Mouse (Mus musculus): Measurements from ENCODE around the gene Spag16.

Gene Spag16

DNA sequence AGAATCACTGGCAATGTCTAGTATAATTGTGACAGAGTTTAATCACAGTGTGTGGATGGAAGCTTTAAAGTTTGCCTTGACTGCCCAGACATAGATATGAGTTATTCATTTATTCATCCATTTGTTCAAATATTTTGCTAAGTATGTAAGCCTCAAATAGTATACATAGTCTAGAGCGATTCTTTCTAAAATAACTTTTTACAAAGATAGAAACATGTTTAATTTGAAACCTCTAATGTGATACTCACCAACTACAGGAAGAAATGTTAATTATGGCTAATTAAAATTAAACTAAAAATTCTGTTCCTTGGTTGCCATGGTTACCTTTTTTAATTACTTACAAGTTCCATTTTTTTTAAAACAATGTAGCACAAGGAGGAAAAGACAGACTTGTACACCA, 653.1 kb downstream of the Spag16 start:
- DNase-seq (ENCODE audit: low spot score) = no peak

DNA sequence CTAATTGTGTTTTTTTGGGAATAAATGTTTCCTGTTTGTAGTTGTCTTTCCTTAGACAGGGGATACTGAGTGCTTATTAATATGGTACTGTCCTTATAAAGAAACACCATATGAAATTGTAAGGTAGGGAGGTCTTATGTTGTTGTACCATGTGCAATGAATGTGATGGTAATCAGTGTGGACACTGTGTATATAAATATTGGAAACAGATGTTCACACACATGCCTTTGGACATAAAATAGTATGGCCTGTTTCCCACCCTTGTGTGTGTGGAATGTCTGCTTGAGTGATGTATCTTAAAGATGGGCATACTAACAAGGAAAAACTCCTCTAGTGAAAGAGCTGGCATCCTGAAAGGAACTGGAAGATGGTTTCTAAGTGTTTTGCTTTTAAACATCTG, 692.1 kb downstream of the Spag16 start:
- DNase-seq (ENCODE audit: low spot score) = no peak

DNA sequence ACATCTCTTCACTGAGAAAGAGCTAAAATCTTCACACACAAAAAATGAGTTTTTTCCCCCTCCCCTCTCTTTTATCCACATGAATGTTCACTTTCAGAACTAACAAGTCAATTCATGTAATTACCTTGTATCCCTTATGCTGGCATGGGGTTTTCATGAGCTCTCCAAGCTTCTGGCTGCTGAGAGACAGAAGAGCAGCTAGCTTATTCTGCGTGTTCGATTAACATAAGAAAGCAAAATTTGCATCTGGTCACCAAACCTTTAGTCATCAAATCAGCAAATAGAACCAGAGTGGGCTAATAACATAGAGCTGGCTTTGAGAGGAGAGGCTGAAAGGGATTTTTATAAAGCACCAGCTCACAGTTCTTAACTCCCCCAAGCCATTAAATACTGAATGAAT, 700.4 kb downstream of the Spag16 start:
- no peak for DNase-seq (ENCODE audit: low spot score)

DNA sequence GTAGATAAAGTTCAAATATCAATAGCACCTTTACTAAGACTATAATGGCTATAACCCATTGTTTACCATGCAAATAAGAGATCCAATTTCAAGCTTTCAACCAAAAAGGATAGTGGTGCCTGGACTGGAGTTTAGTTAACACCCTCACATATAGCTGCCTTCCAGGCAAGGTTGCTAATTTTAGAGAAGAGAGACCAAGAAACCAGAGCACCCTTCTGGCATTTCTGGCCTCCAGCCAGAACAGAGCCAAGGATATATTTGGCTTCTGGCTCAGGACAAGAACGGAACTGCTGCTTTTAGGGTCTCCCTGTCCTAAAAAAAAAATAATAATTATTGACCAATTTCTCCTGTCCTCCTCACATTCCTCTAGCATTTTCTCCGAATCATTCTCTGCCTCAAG, 703.0 kb downstream of the Spag16 start:
- DNase-seq (ENCODE audit: low spot score) = no peak

DNA sequence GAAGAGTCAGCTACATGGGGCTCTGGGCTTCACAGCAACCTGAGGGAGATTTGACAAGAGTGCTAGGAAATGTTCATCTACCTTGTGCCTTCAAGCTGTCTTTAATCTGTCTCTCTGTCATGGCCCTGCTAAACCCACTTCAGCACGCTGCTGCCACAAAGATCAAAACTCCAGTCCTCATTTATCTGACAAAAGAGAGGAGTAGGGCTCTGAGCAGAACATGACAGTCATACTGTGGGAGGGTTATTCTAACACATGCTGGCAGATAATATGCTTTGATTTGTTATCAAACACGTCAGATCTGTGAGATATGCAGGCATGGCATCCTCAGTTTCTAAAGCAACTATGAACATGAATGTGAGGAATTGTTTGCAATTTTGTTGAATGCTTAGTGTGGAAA, 725.1 kb downstream of the Spag16 start:
- no peak for DNase-seq (ENCODE audit: low spot score)

DNA sequence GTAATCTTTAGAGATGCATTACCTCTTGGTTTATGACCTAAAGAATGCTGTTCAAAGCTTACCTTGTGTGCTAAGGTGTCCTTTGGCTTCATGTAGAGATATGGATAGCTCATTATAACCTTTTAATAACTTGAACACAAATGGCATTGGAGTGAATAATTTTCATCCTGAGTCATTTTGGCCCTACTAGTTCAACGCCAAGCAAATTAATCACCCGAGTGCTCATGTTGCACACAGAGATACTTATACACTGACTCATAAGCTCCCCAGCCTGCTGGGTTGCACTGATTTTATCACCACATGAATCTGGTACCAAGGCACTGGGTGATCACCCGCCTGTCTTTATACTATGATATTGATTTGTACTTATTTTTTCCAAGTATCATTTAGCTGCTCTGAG, 795.0 kb downstream of the Spag16 start:
- DNase-seq (ENCODE audit: low spot score) = no peak

DNA sequence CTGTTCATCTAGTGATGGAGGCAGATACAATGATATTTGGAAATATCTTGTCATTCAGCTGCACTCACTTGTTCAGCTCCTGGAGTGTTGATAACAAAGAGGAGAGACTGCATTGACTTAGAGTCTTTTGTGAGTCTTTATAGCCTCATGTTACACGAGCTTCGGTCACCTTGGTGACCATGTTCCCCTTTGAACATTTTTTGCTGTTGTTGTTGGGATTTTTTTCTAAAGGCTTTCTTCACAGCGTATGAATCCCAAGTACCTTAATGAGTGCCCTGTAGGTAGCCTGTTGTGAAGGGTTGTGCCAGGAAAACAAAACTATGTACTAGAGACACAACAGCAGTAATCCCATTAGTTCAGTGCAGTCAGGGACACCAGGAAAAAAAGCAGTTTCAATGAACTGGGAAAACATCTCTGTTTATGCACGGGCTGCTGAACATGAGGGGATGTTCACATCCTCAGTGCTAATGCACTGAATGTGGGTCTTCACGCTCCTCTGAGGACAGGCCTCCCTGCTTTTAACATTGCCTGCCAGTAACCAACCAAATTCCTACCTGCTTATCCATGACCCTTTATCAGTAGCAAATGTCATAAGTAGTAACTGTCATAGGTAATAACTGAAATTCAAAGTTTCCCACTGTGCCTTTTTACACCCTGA, 798.2 kb downstream of the Spag16 start:
- DNase-seq (ENCODE audit: low spot score) = no peak

DNA sequence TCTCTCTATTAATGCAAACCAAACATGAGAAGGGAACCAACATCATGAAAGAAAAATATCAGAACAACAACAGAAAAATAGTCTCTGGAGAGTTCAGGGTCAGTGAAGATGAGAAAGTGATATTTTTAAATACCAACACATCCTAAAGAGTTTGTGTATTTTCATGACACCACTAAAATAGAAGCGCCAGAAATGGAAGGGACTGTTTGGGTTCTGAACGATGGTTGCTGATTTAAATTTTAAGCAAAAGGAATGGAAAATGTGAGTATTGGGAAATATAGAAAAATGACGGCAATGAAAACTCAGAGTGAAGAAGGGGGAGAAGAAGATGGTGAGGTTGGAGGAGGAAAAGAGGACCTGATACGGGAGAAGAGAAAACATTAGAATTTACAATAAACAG, 825.9 kb downstream of the Spag16 start:
- DNase-seq (ENCODE audit: low spot score) = no peak

DNA sequence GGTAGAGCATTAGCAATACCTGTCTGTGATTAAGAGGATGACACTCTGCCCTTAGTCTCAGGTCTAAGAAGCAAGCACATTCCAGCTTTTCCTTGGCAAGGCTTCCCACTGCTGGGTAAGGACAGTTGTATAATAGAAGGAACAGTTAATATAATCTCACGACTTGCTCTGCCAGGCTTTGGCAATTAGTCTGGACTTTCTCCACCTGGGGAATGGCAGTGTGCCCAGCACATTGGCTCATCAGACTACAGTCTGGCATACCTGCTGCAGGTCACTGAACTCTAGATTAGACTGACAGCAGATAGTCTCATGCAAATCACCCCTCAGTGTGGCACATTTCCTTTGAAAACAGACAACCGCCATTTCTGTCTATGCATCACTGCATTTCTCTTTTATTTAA, 865.8 kb downstream of the Spag16 start:
- no peak for DNase-seq (ENCODE audit: low spot score)

DNA sequence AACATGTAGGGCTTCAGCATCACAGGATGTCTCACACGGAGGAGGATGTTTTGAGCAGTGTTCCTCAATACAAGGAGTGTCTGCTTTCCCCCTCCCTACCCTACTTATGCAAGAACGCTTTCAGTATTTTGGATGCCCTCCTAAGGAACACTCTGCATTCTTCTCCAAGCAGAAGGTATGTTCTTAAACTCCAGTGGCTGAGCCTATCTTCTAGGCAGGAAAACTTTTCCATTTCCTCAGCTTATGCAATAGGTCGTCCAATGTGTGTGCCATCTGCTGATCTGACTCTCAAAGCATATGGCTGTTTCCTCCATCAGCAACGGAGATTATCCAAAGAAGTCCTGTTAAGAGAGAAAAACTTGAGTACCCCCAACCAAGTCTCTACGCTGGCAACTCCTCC, 873.5 kb downstream of the Spag16 start:
- no peak for DNase-seq (ENCODE audit: low spot score)

DNA sequence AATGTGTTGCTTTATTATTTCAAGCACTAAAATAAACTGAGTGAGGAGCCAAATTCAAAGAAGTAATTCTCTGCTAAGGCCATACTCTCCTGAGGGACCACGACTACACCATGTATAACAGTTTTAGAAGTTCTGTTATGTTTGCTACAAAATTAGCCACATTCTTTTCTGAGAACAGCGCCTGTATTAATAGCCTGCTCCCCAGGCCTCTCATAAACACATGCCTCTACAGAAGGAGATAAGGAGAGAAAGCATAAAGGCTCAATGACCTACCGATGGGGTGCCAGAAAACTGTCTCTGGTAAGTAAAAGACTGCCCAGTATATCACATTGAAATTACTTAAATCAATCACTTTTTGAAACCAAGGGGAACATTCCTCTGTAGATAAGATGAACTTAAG, 877.2 kb downstream of the Spag16 start:
- DNase-seq (ENCODE audit: low spot score) = no peak

DNA sequence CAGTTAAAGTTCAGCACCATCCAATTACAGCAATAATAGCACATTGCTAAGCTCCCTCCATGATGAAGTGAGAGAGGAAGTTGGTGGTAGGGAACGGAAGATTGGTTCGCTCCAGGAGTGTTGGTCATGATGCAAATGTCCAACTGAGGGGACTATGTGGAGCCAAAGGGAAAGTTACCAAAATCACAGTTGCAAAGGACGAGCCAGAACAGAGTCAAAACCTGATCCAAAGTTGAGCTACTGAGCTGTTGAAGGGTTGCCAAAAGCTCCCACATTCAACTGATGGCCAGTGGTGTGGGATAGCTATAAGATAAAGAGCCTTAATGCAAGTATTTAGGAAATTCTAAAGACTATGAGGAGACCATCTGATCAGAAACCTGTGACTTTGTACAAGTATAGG, 879.1 kb downstream of the Spag16 start:
- no peak for DNase-seq (ENCODE audit: low spot score)

DNA sequence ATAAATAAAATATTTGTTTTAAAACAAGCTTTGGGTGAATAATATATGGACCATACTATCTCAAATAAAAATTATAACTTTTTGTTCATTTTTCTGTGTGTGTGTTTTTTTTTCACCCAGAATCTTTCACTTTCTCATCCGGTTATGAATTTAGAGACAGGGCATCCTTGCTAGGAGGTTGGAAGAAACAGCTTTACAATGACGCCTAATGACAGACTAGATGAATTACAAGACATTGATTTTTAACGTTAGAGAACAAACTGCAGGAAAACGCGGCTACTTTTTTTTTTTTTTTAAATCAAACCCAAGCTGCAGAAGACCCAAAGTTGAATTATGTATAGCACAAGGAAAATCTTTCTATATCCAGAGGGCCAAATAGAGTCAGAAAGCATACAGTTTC, 898.3 kb downstream of the Spag16 start:
- no peak for DNase-seq (ENCODE audit: low spot score)

DNA sequence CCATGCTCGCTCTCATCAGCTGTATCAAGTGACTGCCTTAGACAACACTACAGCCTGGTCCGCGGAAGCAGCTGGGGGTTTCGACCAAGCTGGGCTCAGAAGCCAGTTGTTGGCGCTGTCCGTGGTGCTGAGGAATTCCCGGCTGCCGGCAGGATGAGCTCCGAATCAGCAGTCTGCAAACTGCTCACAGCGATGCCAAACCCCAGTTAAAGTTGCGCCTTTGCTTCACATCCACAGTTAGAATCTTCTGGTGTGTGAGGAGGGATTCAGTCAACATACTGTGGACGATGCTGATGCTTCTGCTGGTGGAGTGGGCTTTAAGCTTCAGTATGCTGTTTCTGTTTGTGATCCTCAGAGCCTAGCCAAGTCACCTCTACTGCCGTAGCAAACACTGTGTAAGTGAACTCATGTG, 898.9 kb downstream of the Spag16 start, which contains the start of gene Vwc2l:
Vwc2l (plus strand) TSS at position 61 of the 412 bp plus-strand sequence.
- DNase-seq (ENCODE audit: low spot score) = peak; percentile 54
